Mouse (Mus musculus): ENCODE data around the gene Pex14.

DNA sequence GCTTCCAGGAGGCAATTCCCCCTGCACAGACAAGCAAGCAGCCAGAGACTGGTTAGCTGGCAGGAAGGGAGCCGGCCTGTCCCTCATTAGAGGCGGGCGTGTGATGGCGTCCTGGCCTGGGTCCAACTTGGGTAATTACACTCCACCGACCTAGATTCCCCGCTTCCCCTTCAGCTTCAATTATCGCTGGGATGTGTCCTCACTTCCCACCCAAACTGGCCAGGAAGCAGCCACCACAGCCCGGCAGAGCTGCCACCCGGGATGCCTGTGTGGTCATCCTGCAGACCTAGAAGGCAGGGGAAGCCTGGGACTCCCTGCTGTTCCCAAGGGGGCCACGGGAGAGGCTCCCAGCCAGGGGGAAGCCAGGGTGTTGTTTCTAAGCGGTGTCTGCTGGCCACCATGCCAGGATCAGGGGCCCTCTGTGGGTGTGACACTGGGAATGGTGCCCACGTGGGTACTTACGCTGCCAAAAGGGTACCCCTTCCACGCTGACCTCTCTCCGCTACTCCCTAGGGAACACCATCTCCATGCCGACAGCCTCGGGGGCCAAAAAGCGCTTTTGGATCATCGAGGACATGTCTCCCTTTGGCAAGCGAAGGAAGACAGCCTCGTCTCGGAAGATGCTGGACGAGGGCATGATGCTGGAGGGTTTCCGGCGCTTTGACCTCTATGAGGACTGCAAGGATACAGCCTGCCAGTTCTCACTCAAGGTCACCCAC, 148.6 kb downstream of the Pex14 start:
- no peak for TF ChIP-seq POLR2A (IDR thresholded peaks at IDR 0.05; ENCODE audit: insufficient read depth, low read depth, low read length)
- TF ChIP-seq CTCF (IDR thresholded peaks at IDR 0.05), result no peak

Data from heart, adult 2 months (tissue).